Mouse (Mus musculus) kidney, embryonic 14.5 days (tissue): ENCODE measurements at regions not wholly inside any gene's neighbourhood (a gene's known extent, or its start where the extent isn't known, plus 50 kb on each side); places are given as distances from the start of the nearest gene placed in this dataset.

Source experiments
- ATAC-seq: fragments of 200-750 bp; cut with Nextera tagmentation; 2 replicates; pipeline ENCODE4 v1.8.0; 2017; ENCODE audit warnings: moderate number of reproducible peaks, mild to moderate bottlenecking, moderate TSS enrichment, moderate library complexity; ENCODE audit not compliant: low FRiP score, low TSS enrichment
- H3K27ac ChIP-seq: fragments of 300-500 bp; sonication (generic); 2 replicates; pipeline ENCODE4 v1.5.1; 2014; ENCODE audit warnings: low read depth, mild to moderate bottlenecking, low read length, moderate library complexity, mixed read lengths
- H3K27me3 ChIP-seq: fragments of 300-500 bp; sonication (generic); 2 replicates; pipeline ENCODE4 v1.6.1; 2014; ENCODE audit warnings: mild to moderate bottlenecking, low read length; ENCODE audit not compliant: control insufficient read depth, insufficient read depth
- H3K36me3 ChIP-seq: fragments of 300-500 bp; sonication (generic); 2 replicates; pipeline ENCODE4 v1.6.1; 2014; ENCODE audit warnings: low read length, mixed read lengths; ENCODE audit not compliant: control insufficient read depth, insufficient read depth
- H3K4me1 ChIP-seq: fragments of 300-500 bp; sonication (generic); 2 replicates; pipeline ENCODE4 v1.6.1; 2014; ENCODE audit warnings: low read length, mixed read lengths; ENCODE audit not compliant: control insufficient read depth, insufficient read depth
- H3K4me2 ChIP-seq: fragments of 300-500 bp; sonication (generic); replicated peaks from 2 replicates; pipeline ENCODE4 v1.6.1; 2014; ENCODE audit warnings: low read depth, mild to moderate bottlenecking, low read length
- H3K4me3 ChIP-seq: fragments of 300-500 bp; sonication (generic); 2 replicates; pipeline ENCODE4 v1.5.1; 2014; ENCODE audit warnings: mild to moderate bottlenecking, low read length
- H3K9ac ChIP-seq: fragments of 300-500 bp; sonication (generic); 2 replicates; pipeline ENCODE4 v1.6.1; 2014; ENCODE audit warnings: low read depth, mild to moderate bottlenecking, low read length, moderate library complexity
- H3K9me3 ChIP-seq: fragments of 300-500 bp; sonication (generic); 2 replicates; pipeline ENCODE4 v1.6.1; 2016; ENCODE audit warnings: low read length; ENCODE audit not compliant: control insufficient read depth
- WGBS: fragments of 180-500 bp; shearing (Covaris S2); extraction: QIAGEN DNeasy Blood & Tissue Kit; methylation state at CpG from one replicate; pipeline ENCODE4 v1.1.7; 2014; 5-methylcytosine and 5-hydroxymethylcytosine counted together

DNA sequence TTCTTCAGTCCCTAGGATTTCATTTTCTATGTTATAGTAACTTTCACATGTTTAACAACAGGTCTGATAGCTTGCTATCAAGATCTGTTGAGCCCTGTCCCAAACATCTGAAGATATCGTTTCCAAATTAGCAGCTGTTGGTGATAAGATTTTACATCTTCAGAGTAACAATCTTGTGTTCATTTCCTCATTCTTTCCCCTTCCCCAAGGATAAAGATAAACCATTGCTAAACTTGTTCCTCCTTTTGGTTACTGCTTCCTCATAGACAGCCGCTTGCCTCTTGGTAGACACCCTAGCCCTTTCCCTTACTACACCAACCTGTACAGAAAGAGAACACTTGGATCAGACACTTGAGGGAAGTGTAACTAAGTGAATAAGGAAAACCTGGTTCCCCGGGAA lies 58.6 kb downstream of the Kcnrg start:
- Histone ChIP-seq H3K4me1 (no peaks in the 10 kb centered on the region), H3K9ac (no peak overlapping the region), H3K36me3 (no peaks in the 10 kb centered on the region), H3K4me3 (no peak overlapping the region), H3K4me2 (no peak overlapping the region), H3K9me3 (no peaks in the 10 kb centered on the region), H3K27ac (no peak overlapping the region), H3K27me3 (no peaks in the 10 kb centered on the region)
- 88% methylated on average over 3 of the region's 3 CpGs for WGBS
- ATAC-seq = no peak

GRCm38 (mm10) chr14:61673184-61673583 lies 65.9 kb downstream of the Kcnrg start:
- H3K4me2 ChIP-seq = no peak overlapping the region
- H3K27me3 ChIP-seq = no peaks in the 10 kb centered on the region
- no peak overlapping the region for H3K27ac ChIP-seq
- H3K4me1 ChIP-seq = no peaks in the 10 kb centered on the region
- no peak overlapping the region for H3K4me3 ChIP-seq
- H3K9me3 ChIP-seq = no peaks in the 10 kb centered on the region
- no peaks in the 10 kb centered on the region for H3K36me3 ChIP-seq
- no peak overlapping the region for H3K9ac ChIP-seq
- WGBS = 69% methylated on average over 2 of the region's 2 CpGs
- no peak for ATAC-seq

DNA sequence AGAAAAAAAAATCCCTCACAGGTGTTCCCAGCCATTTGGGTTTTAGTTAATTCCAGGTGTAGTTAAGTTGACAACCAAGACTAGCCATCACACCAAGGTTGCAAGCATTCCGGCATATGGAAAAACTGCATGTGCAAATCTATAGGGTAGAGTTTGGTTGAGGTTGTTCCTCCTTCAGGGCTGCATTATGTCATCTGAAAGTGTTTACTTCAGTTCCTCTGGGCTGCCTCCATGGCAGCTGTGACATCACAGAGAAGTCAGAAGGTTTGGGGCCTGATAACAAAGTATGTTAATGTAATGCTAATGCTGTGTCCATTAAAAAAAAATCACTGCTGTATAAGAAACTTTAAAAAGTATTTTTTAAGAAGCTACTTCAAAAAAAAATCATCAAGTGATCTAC lies 70.8 kb downstream of the Kcnrg start:
- Histone ChIP-seq H3K4me1 (peaks cover 4% of the 10 kb centered on the region; the same call in 1 of the 2 replicates), H3K4me2 (no peak overlapping the region), H3K4me3 (no peak overlapping the region), H3K9ac (no peak overlapping the region), H3K36me3 (no peaks in the 10 kb centered on the region), H3K9me3 (no peaks in the 10 kb centered on the region), H3K27ac (no peak overlapping the region), H3K27me3 (peaks cover 4% of the 10 kb centered on the region; the same call in 1 of the 2 replicates)
- no peak for ATAC-seq
- 95% methylated on average over 1 of the region's 1 CpGs for WGBS

GRCm38 (mm10) chr14:61680818-61681707 lies 73.8 kb downstream of the Kcnrg start:
- ATAC-seq = peak; percentile 82
- Histone ChIP-seq H3K27me3 (peaks cover 22% of the 10 kb centered on the region; the same call in 1 of the 2 replicates), H3K4me1 (peaks cover 16% of the 10 kb centered on the region; the same call in 1 of the 2 replicates), H3K9me3 (no peaks in the 10 kb centered on the region), H3K36me3 (no peaks in the 10 kb centered on the region), H3K27ac (peak overlapping the region; percentile 63), H3K4me3 (peak overlapping the region; percentile 73), H3K9ac (peak overlapping the region; percentile 57), H3K4me2 (peak overlapping the region; percentile 99)
- WGBS = under 1% methylated on average over 39 of the region's 50 CpGs

GRCm38 (mm10) chr14:61681708-61682701 lies 74.7 kb downstream of the Kcnrg start:
- no peaks in the 10 kb centered on the region for H3K36me3 ChIP-seq
- no peaks in the 10 kb centered on the region for H3K9me3 ChIP-seq
- peak overlapping the region; percentile 99 for H3K4me2 ChIP-seq
- peak; percentile 74 for ATAC-seq
- H3K27me3 ChIP-seq = peaks cover 24% of the 10 kb centered on the region; the same call in 1 of the 2 replicates
- H3K9ac ChIP-seq = peak overlapping the region; percentile 57
- peak overlapping the region; percentile 63 for H3K27ac ChIP-seq
- under 1% methylated on average over 75 of the region's 90 CpGs for WGBS
- peak overlapping the region; percentile 73 for H3K4me3 ChIP-seq
- H3K4me1 ChIP-seq = peaks cover 20% of the 10 kb centered on the region; the same call in 1 of the 2 replicates

DNA sequence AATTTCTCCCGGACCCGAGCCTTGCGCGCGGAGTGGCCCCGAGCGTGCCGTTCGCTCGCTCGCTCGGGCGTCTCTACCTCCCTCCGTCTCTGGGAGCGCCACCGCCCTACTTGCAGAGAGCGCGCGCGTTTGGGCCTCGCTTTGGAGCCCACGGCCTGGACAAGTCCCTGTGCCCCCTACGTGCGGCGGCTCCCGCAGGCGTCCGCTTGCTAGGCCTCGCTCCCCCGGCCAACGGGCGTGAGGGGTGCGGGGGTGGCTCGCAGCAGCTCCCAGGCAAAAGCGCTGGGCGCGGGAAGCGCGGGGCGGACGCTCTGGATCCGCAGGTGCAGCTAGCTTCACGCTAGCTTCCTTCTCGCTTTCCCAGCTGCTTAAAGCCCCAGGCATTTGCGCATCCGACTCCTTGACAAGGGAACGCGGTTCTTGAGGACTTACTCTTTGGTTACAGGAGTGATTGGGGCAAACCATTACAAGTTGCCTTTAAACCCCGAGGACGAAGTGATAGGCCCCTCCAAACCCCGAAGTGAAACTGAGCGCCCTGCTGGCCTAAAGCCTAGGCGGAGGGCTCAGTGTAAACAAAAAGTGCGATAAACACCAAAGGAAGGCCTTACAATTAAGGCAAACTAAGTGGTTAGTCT lies 75.6 kb downstream of the Kcnrg start:
- peak; percentile 53 for ATAC-seq
- H3K4me2 ChIP-seq = peak overlapping the region; percentile 99
- H3K4me1 ChIP-seq = peaks cover 27% of the 10 kb centered on the region
- H3K4me3 ChIP-seq = peak overlapping the region; percentile 73
- peak overlapping the region; percentile 63 for H3K27ac ChIP-seq
- peak overlapping the region; percentile 57 for H3K9ac ChIP-seq
- WGBS = under 1% methylated on average over 54 of the region's 54 CpGs
- peaks cover 24% of the 10 kb centered on the region; the same call in 1 of the 2 replicates for H3K27me3 ChIP-seq
- H3K9me3 ChIP-seq = no peaks in the 10 kb centered on the region
- no peaks in the 10 kb centered on the region for H3K36me3 ChIP-seq

- H3K9ac ChIP-seq = 0 out of 2 replicates have a peak overlapping the region, but pooled peaks have one; percentile 57
- WGBS = 4% methylated on average over 9 of the region's 9 CpGs
These were observed 76.1 kb downstream of the Kcnrg start for GRCm38 (mm10) chr14:61683356-61683740.

GRCm38 (mm10) chr14:61683791-61684411 lies 76.6 kb downstream of the Kcnrg start:
- H3K9ac ChIP-seq = no peak overlapping the region
- WGBS = 7% methylated on average over 19 of the region's 19 CpGs
- peaks cover 29% of the 10 kb centered on the region for H3K27me3 ChIP-seq
- H3K4me2 ChIP-seq = peak overlapping the region; percentile 32
- no peak overlapping the region for H3K27ac ChIP-seq
- H3K4me1 ChIP-seq = peaks cover 28% of the 10 kb centered on the region
- H3K4me3 ChIP-seq = peak overlapping the region; percentile 14; the same call in 1 of the 2 replicates
- no peaks in the 10 kb centered on the region for H3K36me3 ChIP-seq
- H3K9me3 ChIP-seq = no peaks in the 10 kb centered on the region
- no peak for ATAC-seq

More at GRCm38 (mm10) chr14:61683356-61683740, 76.1 kb downstream of the Kcnrg start:
- ATAC-seq = no peak
- peaks cover 24% of the 10 kb centered on the region; the same call in 1 of the 2 replicates for H3K27me3 ChIP-seq
- H3K4me2 ChIP-seq = peak overlapping the region; percentile 99
- no peaks in the 10 kb centered on the region for H3K9me3 ChIP-seq
- no peak overlapping the region; the same call in 1 of the 2 replicates for H3K27ac ChIP-seq
- H3K4me1 ChIP-seq = peaks cover 27% of the 10 kb centered on the region
- peak overlapping the region; percentile 73 for H3K4me3 ChIP-seq
- H3K36me3 ChIP-seq = no peaks in the 10 kb centered on the region
